Mouse (Mus musculus): Measurements from ENCODE around the gene Tsacc.
A peak's percentile ranks its signal among the peaks of the same experiment; 100 is the strongest.

Gene Tsacc

GRCm38 (mm10) chr3:88239446-88239845 lies 57.4 kb downstream of the Tsacc start:
- peak in 1 of 2 experiments; percentile 71 for DNase-seq (ENCODE audit: low spot score in 2 of 2)

- peak; percentile 77 to 83 for DNase-seq (ENCODE audit: low spot score in 2 of 2)
These were observed 57.9 kb downstream of the Tsacc start for GRCm38 (mm10) chr3:88238866-88239391.

GRCm38 (mm10) chr3:88237556-88238194 lies 59.1 kb downstream of the Tsacc start:
- peak in 1 of 2 experiments; percentile 49 for DNase-seq (ENCODE audit: low spot score in 2 of 2)

- DNase-seq (ENCODE audit: low spot score in 2 of 2): peak in 1 of 2 experiments; percentile 46
These were observed 59.6 kb downstream of the Tsacc start for GRCm38 (mm10) chr3:88237161-88237555.

GRCm38 (mm10) chr3:88235616-88236015 lies 61.2 kb downstream of the Tsacc start:
- DNase-seq (ENCODE audit: low spot score in 2 of 2): no peak

GRCm38 (mm10) chr3:88235216-88235615 lies 61.6 kb downstream of the Tsacc start:
- peak in 1 of 2 experiments; percentile 43 for DNase-seq (ENCODE audit: low spot score in 2 of 2)

- DNase-seq (ENCODE audit: low spot score in 2 of 2): no peak
These were observed 62.8 kb downstream of the Tsacc start for GRCm38 (mm10) chr3:88234041-88234440.

GRCm38 (mm10) chr3:88232851-88233649 lies 63.7 kb downstream of the Tsacc start:
- DNase-seq (ENCODE audit: low spot score in 2 of 2): no peak
